Mouse (Mus musculus) macrophage (primary cell): ENCODE measurements around the gene Wdr83. TPM values are rescaled to one million over a fixed set of nuclear protein-coding genes. Genes with fewer than 3 reads are reported as not detected.
A peak's percentile ranks its signal among the peaks of the same experiment; 100 is the strongest.

Experiments used
- H3K27ac ChIP-seq: fragments of 350-480 bp; formaldehyde crosslinking; 2 replicates; pipeline ENCODE4 v1.9.0; 2021
- H3K36me3 ChIP-seq: fragments of 350-480 bp; formaldehyde crosslinking; 2 replicates; pipeline ENCODE4 v1.9.0; 2021; ENCODE audit errors: inconsistent target
- H3K4me3 ChIP-seq: fragments of 350-480 bp; formaldehyde crosslinking; 2 replicates; pipeline ENCODE4 v1.9.0; 2021; ENCODE audit errors: inconsistent target
- H3K79me2 ChIP-seq: fragments of 350-480 bp; formaldehyde crosslinking; 2 replicates; pipeline ENCODE4 v1.9.0; 2021; ENCODE audit errors: inconsistent target
- WGBS: methylation state at CpG from one replicate; pipeline ENCODE4 v1.1.7; 2026; ENCODE audit warnings: inconsistent platforms; ENCODE audit not compliant: missing documents; 5-methylcytosine and 5-hydroxymethylcytosine counted together
- polyA plus RNA-seq: library from polyadenylated mRNA; stranded (reverse); fragments of 250-400 nt; gene quantifications from 3 replicates; pipeline ENCODE4 v1.2.4, GENCODE M21; 2018; ENCODE audit warnings: inconsistent platforms

The Wdr83 gene
- polyA plus RNA-seq, 1 experiment from 2014 or later, result 13.5 TPM

DNA sequence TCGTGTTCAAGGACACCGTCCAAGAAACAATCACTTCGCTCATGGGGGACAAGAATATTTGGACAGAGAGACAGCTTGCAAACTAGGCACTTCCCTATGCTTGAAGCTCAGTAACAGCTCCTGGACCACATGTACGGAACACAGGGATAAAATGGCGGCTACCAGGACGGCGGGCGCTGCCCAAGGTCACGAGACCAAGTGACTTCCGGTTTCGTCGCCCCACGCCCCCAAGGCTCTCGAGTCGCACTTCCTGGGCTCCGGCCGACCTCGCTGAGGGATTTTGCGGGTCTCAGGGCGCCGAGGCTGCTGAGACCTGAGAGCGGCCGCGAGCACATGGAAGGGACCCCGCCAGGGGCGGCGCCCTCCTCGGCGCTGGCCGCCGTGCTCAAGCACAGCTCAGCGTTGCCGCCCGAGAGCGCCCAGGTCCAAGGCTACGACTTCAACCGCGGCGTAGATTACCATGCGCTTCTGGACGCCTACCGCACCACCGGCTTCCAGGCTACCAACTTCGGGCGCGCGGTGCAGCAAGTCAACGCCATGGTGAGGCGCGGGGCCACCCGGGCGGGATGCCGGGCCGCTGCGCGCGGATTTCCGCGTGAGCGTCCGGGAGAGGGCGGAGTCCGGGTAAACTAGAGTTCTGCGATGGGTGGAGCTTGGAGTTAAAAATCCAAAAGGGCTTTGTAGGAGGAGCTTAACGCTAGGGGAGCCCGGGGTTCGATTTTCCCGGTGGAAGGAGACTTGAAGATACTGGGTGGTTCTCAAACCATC, 9.4 kb downstream of the Wdr83 start, which contains the start of gene Dhps:
Gene Dhps, plus strand, starts transcription at position 244 of the 768 bp plus-strand sequence.
- Histone ChIP-seq H3K27ac (peak within 1 kb of the TSS; percentile 64), H3K4me3 (peak within 1 kb of the TSS; percentile 73), H3K36me3 (peaks cover 31% of the 10 kb centered on the region), H3K79me2 (peaks cover 25% of the 10 kb centered on the region)
- WGBS, result 0% methylated on average over 67 of the region's 68 CpGs

DNA sequence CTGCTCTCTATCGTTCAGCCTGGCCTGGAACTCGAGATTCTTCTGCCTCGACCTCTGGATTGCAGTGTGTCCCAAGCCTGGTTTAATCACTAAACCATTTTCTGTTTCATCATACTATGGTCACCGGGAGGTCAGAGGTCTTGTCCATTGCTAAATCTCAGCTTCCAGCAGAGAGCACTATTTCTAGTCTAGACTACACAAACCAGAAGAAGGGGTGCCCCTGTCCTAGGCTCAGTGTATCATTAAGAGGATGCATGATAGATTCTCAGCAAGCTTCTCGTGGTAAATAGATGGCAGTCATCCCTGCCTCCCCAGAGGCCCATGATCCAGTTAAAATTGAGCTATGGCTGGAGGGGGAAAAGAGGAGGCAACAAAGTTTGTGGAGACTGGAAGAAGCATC, 10.1 kb downstream of the Wdr83 start:
- WGBS, result 46% methylated on average over 5 of the region's 5 CpGs
- Histone ChIP-seq H3K36me3 (peaks cover 24% of the 10 kb centered on the region), H3K27ac (peak overlapping the region; percentile 64), H3K79me2 (peaks cover 25% of the 10 kb centered on the region), H3K4me3 (peak overlapping the region; percentile 73)

DNA sequence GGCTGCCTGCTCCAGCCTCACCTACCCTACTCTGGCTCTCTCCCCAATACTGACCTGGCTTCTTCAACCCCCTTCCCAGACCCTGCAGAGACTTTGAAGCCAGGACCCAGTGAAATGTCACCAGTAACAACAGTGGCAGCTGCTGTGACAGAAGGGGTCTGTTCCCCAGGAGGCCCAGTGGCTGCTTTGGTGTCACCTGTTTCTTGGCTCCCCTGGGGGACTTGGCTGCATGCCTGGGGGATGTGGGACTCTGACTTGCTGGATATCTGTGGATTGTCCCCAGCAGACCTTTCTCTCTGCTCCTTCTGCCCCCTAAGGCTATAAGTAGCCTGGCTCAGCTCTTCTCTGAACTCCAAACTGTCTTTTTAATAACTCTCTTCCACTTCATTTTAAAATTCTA, 13.1 kb downstream of the Wdr83 start, which contains the start of gene Gm5741:
Gene Gm5741, minus strand, starts transcription at position 1 of the 400 bp plus-strand sequence.
- Histone ChIP-seq H3K4me3 (no peak within 1 kb of the TSS), H3K27ac (no peak within 1 kb of the TSS), H3K79me2 (peaks cover 10% of the 10 kb centered on the region), H3K36me3 (no peaks in the 10 kb centered on the region; the same call in 1 of the 2 replicates)

DNA sequence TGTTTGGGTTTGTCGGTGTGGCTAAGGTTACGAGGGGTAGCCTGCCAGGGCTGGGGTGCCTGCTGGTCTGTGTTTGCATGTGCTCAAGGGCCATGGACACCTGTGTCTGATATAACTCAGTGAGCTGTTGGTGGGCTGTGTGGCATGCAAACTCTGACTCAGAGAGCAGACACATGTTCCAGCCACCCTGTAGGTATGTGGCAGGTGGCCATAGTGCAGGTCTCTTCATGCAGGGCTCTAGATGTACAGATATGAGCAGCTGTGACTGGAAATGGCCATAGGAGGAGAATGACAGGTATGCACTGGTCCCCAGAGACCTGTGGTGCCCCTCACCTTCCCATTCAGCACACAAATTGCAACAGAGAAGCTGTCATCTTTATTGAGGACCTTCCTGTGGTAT, 14.0 kb downstream of the Wdr83 start:
- Histone ChIP-seq H3K36me3 (no peaks in the 10 kb centered on the region; the same call in 1 of the 2 replicates), H3K79me2 (peaks cover 2% of the 10 kb centered on the region), H3K27ac (no peak overlapping the region), H3K4me3 (no peak overlapping the region)
- 89% methylated on average over 2 of the region's 2 CpGs for whole genome bisulfite sequencing

DNA sequence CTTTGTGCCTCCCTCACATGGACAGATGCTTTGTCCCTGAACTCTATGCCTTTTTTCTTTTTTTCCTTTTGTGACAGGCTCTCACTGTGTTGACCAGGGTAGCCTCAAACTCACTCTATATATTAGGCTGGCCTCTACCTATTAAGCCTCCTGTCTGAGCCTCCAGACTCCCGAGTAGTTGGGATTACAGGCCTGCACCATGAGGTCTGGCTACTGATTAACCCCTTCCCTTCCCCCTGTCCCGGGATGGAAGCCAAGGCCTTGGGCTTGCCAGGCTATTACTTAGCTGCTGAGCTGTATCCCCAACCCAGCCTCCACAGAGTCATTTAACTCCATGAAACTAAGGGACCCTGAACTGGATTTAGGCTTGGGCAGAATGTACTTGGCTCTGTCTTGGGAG, 15.9 kb downstream of the Wdr83 start:
- no peaks in the 10 kb centered on the region for H3K79me2 ChIP-seq
- no peaks in the 10 kb centered on the region; the same call in 1 of the 2 replicates for H3K36me3 ChIP-seq
- WGBS, result 78% methylated on average over 2 of the region's 2 CpGs
- no peak overlapping the region for H3K27ac ChIP-seq
- no peak overlapping the region for H3K4me3 ChIP-seq

DNA sequence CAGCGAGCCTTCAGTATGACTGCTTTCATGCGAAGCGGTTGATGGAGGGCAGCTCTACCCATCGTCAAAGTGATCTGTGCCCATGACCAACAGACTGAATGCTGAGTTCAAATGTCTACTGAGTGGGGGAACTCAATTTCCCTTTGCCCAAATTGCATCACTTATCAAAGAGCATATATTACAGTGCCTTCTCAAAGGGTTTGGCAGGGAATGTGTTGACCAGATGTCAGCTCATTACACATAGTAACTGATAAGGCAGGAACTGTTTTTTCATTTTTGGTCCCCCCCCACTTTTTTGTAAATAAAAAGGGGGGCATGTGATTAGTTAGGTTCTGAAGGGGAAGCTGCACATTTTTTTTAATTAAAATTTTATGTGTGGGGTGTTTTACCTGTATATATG, 18.5 kb downstream of the Wdr83 start:
- WGBS, result 100% methylated on average over 1 of the region's 4 CpGs
- Histone ChIP-seq H3K27ac (no peak overlapping the region), H3K79me2 (no peaks in the 10 kb centered on the region), H3K4me3 (no peak overlapping the region), H3K36me3 (no peaks in the 10 kb centered on the region; the same call in 1 of the 2 replicates)

DNA sequence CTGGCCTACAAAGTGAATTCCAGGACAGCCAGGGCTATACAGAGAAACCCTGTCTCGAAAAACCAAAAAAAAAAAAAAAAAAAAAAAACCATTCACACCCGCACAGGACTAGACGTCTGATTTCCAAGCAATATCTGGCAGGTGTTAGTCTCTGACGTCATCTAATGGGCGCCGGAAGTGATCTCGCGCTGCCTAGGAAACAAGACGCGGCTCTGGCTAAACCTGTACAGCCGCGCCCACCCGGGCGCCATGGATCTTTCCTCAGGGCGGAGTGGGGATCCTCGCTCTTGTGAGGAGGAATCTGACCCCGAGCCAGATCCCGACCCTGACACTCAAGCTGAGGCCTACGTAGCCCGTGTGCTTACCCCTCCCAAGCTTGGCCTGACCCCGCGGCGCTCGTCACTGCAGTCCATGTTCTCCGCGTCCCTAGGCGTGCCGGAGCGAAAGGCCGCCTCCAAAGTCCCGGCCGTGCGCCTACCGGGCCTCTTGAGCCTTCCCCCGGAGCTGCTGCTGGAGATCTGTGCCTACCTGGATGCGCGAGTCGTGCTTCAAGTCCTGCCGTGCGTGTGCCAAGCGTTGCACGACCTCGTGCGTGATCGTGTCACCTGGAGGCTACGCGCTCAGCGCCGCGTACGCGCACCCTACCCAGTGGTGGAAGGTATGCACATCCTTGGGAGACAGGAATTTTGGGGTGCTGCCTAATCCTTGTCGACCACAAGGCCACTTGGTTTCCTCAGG, 21.1 kb downstream of the Wdr83 start, which contains the start of gene Fbxw9:
Gene Fbxw9, plus strand, starts transcription at position 177 of the 738 bp plus-strand sequence.
- peaks cover 8% of the 10 kb centered on the region; the same call in 1 of the 2 replicates for H3K36me3 ChIP-seq
- H3K79me2 ChIP-seq, result no peaks in the 10 kb centered on the region
- H3K27ac ChIP-seq, result no peak within 1 kb of the TSS
- H3K4me3 ChIP-seq, result peak within 1 kb of the TSS; percentile 62
- WGBS, result under 1% methylated on average over 50 of the region's 53 CpGs

DNA sequence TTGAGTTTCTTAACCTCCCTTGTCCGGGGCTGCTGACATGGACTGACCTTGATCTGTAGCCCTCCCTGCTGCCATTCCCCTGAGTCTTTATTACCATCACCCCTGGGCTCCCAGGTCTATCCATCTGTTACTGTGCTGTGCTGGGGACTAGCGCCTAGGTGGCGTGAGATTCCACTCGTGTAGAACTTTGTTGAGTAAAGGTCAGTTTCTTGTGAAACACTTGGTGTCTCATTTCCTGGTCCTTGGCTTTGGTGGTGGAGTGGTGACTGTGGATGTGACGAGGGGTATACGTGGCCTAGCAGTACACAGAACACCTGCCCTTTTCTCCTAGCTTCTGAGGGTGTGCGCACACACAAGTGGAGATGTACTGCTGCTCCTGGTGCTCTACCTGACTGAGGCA, 23.7 kb downstream of the Wdr83 start:
- H3K36me3 ChIP-seq, result peaks cover 31% of the 10 kb centered on the region
- 80% methylated on average over 7 of the region's 7 CpGs for WGBS

DNA sequence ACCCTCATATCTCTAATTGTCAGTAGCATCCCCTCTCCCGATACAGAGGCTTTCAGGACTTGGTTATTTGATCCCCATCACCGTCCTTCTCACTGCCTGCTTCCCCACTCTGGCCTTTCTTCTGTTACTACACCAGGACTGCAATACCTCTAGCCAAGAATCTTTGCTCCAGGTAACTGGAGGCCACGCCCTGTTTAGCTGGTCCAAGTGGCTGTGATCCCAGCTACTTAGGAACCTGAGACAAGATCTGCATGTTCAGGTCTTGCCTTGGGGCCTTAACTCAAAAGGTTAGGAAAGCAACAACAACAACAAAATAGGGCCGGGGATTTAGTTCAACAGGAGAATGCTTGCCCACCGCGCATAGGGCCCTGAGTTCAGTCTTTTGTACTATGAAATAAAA, 37.5 kb downstream of the Wdr83 start:
- H3K27ac ChIP-seq, result no peak overlapping the region
- H3K36me3 ChIP-seq, result peaks cover 70% of the 10 kb centered on the region
- peaks cover 88% of the 10 kb centered on the region for H3K79me2 ChIP-seq
- 100% methylated on average over 6 of the region's 6 CpGs for WGBS
- no peak overlapping the region for H3K4me3 ChIP-seq

More for the DNA sequence above, 23.7 kb downstream of the Wdr83 start:
- H3K79me2 ChIP-seq, result no peaks in the 10 kb centered on the region
- H3K27ac ChIP-seq, result no peak overlapping the region
- no peak overlapping the region for H3K4me3 ChIP-seq

DNA sequence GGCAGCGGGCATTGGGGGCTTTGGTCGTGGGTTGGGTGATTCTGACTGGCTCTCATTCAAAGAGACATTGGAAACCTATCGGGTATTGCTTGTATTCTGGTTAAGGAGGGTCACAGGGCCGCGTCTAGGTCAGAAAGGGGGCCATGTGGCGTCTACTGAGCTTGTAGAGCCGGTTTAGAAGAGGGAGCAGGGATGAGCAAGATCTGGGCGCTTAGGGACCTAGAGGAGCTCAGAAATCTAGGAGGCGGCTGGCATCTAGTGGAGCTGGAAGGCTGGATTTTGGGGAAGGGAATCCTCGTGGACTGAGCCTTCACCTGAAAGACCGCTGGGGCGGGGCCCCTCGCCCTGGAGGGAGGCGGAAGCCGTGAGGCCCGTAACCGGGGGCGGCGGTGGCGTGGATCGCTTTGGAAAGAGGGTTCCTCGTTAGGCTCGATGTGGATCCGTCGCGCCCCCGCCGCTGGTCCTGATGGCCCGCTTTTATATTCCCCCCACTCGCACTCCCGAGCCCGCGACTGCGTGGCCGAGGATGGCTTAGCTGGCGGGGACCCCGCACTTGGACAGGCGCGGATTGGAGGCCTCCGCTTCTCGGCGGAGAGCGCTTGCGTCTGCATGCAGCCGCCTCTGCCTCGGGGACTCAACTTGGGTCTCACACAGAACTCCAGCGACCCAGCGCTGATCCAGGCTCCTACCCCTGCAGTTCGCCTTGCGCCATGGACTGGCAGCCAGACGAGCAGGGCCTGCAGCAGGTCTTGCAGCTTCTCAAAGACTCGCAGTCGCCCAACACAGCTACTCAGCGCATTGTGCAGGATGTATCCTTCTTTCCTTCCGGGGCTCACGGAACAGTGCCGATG, 43.2 kb downstream of the Wdr83 start:
- under 1% methylated on average over 56 of the region's 57 CpGs for WGBS
- H3K27ac ChIP-seq, result peak overlapping the region; percentile 83
- H3K36me3 ChIP-seq, result peaks cover 17% of the 10 kb centered on the region
- peak overlapping the region; percentile 90 for H3K4me3 ChIP-seq
- peaks cover 68% of the 10 kb centered on the region for H3K79me2 ChIP-seq

DNA sequence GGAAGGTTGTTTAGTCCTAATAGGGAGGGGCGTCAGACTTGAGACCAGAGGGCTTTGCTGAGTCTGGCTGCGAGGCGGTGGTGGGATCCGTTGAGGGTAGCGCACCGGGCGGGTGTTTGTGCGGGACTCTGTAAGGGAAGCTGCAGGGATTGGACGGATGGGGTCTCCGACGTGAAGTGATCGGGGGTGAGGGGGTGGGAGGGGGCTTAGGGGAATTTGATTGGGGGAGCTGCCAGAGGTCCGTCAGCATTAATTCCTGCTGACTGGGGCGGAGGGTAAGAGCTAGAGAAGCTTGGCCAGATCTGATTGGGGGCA, 43.8 kb downstream of the Wdr83 start:
- 0% methylated on average over 7 of the region's 14 CpGs for WGBS
- peak overlapping the region; percentile 90 for H3K4me3 ChIP-seq
- peaks cover 23% of the 10 kb centered on the region for H3K36me3 ChIP-seq

DNA sequence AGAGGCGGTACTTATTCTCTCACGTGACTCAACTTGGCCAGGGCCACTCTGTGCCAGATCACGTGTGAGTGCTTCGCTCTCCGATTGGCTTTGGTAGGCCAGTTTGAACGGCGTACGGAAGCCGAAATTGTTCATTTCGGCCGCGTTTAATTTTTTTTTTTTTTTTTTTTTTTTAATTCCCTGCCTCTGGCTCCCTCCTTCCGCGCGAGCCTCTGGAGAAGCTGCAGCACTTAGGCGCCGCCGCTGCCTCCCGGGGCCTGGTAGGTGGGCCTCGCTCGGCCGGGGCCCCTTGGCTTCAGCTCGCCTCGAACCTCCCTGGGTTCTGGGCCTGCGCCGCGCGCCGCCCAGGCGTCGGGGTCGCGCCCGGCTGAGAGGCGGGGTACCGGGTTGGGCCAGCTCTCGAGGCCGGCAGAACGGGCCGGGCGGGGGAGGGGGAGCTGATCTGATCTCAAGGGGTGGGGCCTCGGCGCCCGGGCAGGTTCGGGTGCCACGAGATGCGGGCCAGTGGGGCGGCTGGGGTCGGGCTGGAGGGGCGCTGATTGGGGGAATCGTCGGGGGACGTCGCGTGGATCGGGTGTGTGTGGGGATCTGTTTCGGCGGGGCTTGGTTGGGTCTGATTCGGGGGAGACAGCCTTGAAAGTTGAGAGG, 44.3 kb downstream of the Wdr83 start, which contains the start of gene Tnpo2:
Gene Tnpo2, plus strand, starts transcription at position 198 of the 648 bp plus-strand sequence.
- Histone ChIP-seq H3K4me3 (peak within 1 kb of the TSS; percentile 90), H3K27ac (peak within 1 kb of the TSS; percentile 83), H3K79me2 (peaks cover 68% of the 10 kb centered on the region), H3K36me3 (peaks cover 27% of the 10 kb centered on the region)
- WGBS, result under 1% methylated on average over 50 of the region's 59 CpGs

More for the DNA sequence above, 43.8 kb downstream of the Wdr83 start:
- peak overlapping the region; percentile 83 for H3K27ac ChIP-seq
- H3K79me2 ChIP-seq, result peaks cover 68% of the 10 kb centered on the region

DNA sequence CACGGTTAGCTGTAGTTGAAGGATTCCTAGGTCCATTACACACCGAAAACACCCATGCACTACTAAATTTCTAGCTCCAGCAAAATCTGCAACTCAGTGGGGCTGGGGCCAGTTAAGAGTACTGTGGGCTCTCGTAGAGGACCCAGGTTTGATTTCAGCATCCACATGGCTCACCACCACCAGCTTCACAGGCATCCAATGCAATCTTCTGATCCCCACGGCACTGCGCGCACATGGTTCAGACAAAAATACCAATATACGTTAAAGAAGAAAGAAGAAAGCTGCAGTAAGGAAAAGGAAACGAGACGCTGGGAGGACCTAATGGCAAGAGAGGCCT, 44.8 kb downstream of the Wdr83 start:
- Histone ChIP-seq H3K4me3 (peak overlapping the region; percentile 71), H3K27ac (peak overlapping the region; percentile 78), H3K79me2 (peaks cover 68% of the 10 kb centered on the region), H3K36me3 (peaks cover 31% of the 10 kb centered on the region)
- WGBS, result 2% methylated on average over 9 of the region's 9 CpGs
